ENCODE assay signal across 8 mouse cellular contexts in genomic region chr13:55361974-55362452, GRCm38 (mm10). TPM values are rescaled to one million over a fixed set of nuclear protein-coding genes. Genes with fewer than 3 reads are reported as not detected.
DNase-seq lines count a peak whose midpoint lies in the region; ATAC-seq lines count a peak whose summit lies in the region.

No protein-coding gene starts in this region.

- peaks cover 41% of the 10 kb centered on the region for H3K36me3 ChIP-seq in heart, embryonic 13.5 days
- peaks cover 24% of the 10 kb centered on the region for H3K36me3 ChIP-seq in hindbrain, embryonic 12.5 days
- H3K36me3 ChIP-seq in megakaryocyte, embryonic 14.5 days (replicated peaks; ENCODE audit: low read length), result peaks cover 45% of the 10 kb centered on the region

- DNase-seq in heart, adult 18-20 months, result no peak
- DNase-seq in c-Kit-positive CD71-positive TER-119-positive erythroid progenitor cells, embryonic 14.5 days (ENCODE audit: low spot score), result peak; percentile 22
- no peak for DNase-seq in ovary, adult 18-20 months (ENCODE audit: low spot score)
- no peak for DNase-seq in adrenal gland, adult (ENCODE audit: inconsistent age in 2 of 2, low spot score in 1 of 2)

- H3K27ac ChIP-seq in heart, embryonic 13.5 days (replicated peaks), result peak overlapping the region; percentile 91
- H3K27ac ChIP-seq in hindbrain, embryonic 12.5 days, result peak overlapping the region; percentile 93

- no peaks in the 10 kb centered on the region for H3K9me3 ChIP-seq in heart, embryonic 13.5 days
- H3K9me3 ChIP-seq in hindbrain, embryonic 12.5 days (replicated peaks), result no peaks in the 10 kb centered on the region
- H3K9me3 ChIP-seq in megakaryocyte, embryonic 14.5 days, result no peaks in the 10 kb centered on the region

- 0 out of 2 replicates have a peak, but pooled peaks have one; percentile 7 for ATAC-seq in heart, embryonic 13.5 days (ENCODE audit: extremely low read depth, insufficient number of reproducible peaks, low FRiP score, low TSS enrichment)
- ATAC-seq in CD4-positive, CD25-positive, alpha-beta regulatory T cell, adult 4 months, result peak; percentile 21
- peak; percentile 62; the same call in 1 of the 2 replicates for ATAC-seq in hindbrain, embryonic 12.5 days (ENCODE audit: low FRiP score)

- H3K9ac ChIP-seq in heart, embryonic 13.5 days, result peak overlapping the region; percentile 95
- H3K9ac ChIP-seq in hindbrain, embryonic 12.5 days, result peak overlapping the region; percentile 92

- H3K4me3 ChIP-seq in heart, embryonic 13.5 days, result peak overlapping the region; percentile 91
- H3K4me3 ChIP-seq in hindbrain, embryonic 12.5 days, result peak overlapping the region; percentile 97
- peak overlapping the region; percentile 100 for H3K4me3 ChIP-seq in megakaryocyte, embryonic 14.5 days (replicated peaks)

- peaks cover 29% of the 10 kb centered on the region for H3K4me1 ChIP-seq in heart, embryonic 13.5 days
- H3K4me1 ChIP-seq in hindbrain, embryonic 12.5 days, result peaks cover 19% of the 10 kb centered on the region
- H3K4me1 ChIP-seq in megakaryocyte, embryonic 14.5 days, result peaks cover 62% of the 10 kb centered on the region

- peaks cover 17% of the 10 kb centered on the region for H3K27me3 ChIP-seq in heart, embryonic 13.5 days (replicated peaks)
- 0 out of 2 replicates have a peak, but pooled peaks cover 5% of the 10 kb centered on the region for H3K27me3 ChIP-seq in hindbrain, embryonic 12.5 days
- H3K27me3 ChIP-seq in megakaryocyte, embryonic 14.5 days (replicated peaks), result no peaks in the 10 kb centered on the region

- peak overlapping the region; percentile 91 for H3K4me2 ChIP-seq in heart, embryonic 13.5 days
- peak overlapping the region; percentile 91 for H3K4me2 ChIP-seq in hindbrain, embryonic 12.5 days (replicated peaks)

- under 1% methylated on average over 32 of the region's 32 CpGs for WGBS in heart, embryonic 13.5 days
- 1% methylated on average over 32 of the region's 32 CpGs for WGBS in hindbrain, embryonic 12.5 days

RNA-seq across cellular contexts. Expression of gene Lman2, which starts 0.6 kb away (rescaled TPM):
- polyA plus RNA-seq in heart, embryonic 13.5 days (2015; fragmentation: Nextera tagmentation; extraction: Ambion mirVana), result 73.5 and 81.7 TPM in 2 replicates
- total RNA-seq in heart, adult 18-20 months (2021), result 10 to 100 TPM; 46.7 to 51.6 TPM
- polyA plus RNA-seq in CD4-positive, CD25-positive, alpha-beta regulatory T cell, adult 4 months (2017; shearing (Covaris generic)), result 10 to 100 TPM; 59.0 to 66.4 TPM
- polyA plus RNA-seq in hindbrain, embryonic 12.5 days (2016; fragmentation: Nextera tagmentation; extraction: Ambion mirVana), result 88.1 and 92.8 TPM in 2 replicates
- polyA plus RNA-seq in megakaryocyte, embryonic 14.5 days (2012; ENCODE audit: insufficient read depth, low replicate concordance), result 59.9 and 62.1 TPM in 2 replicates

RNA-seq across cellular contexts. Expression of gene Rgs14, which starts 7.5 kb away (rescaled TPM):
- 0.32 TPM in 2 replicates for polyA plus RNA-seq in heart, embryonic 13.5 days (2015; fragmentation: Nextera tagmentation; extraction: Ambion mirVana)
- total RNA-seq in heart, adult 18-20 months (2021), result 1 to 10 TPM in 1 of 2 experiments, under 1 TPM in 1; 0.57 to 1.5 TPM
- 10 to 100 TPM; 71.0 to 88.5 TPM for polyA plus RNA-seq in CD4-positive, CD25-positive, alpha-beta regulatory T cell, adult 4 months (2017; shearing (Covaris generic))
- 0.35 and 0.78 TPM in 2 replicates for polyA plus RNA-seq in hindbrain, embryonic 12.5 days (2016; fragmentation: Nextera tagmentation; extraction: Ambion mirVana)
- polyA plus RNA-seq in megakaryocyte, embryonic 14.5 days (2012; ENCODE audit: insufficient read depth, low replicate concordance), result 6.2 and 8.4 TPM in 2 replicates

RNA-seq across cellular contexts. Expression of gene Mxd3, which starts 32.4 kb away (rescaled TPM):
- polyA plus RNA-seq in heart, embryonic 13.5 days (2015; fragmentation: Nextera tagmentation; extraction: Ambion mirVana), result 21.1 and 22.1 TPM in 2 replicates
- total RNA-seq in heart, adult 18-20 months (2021), result under 1 TPM; 0.21 to 0.37 TPM
- polyA plus RNA-seq in CD4-positive, CD25-positive, alpha-beta regulatory T cell, adult 4 months (2017; shearing (Covaris generic)), result 1 to 10 TPM; 3.4 to 6.1 TPM
- polyA plus RNA-seq in hindbrain, embryonic 12.5 days (2016; fragmentation: Nextera tagmentation; extraction: Ambion mirVana), result 22.2 and 24.3 TPM in 2 replicates
- 5.7 TPM in 1 of 2 replicates, not detected in the other for polyA plus RNA-seq in megakaryocyte, embryonic 14.5 days (2012; ENCODE audit: insufficient read depth, low replicate concordance)

RNA-seq across cellular contexts. Expression of gene Slc34a1, which starts 36.0 kb away (rescaled TPM):
- not detected in 2 replicates for polyA plus RNA-seq in heart, embryonic 13.5 days (2015; fragmentation: Nextera tagmentation; extraction: Ambion mirVana)
- total RNA-seq in heart, adult 18-20 months (2021), result not detected
- polyA plus RNA-seq in CD4-positive, CD25-positive, alpha-beta regulatory T cell, adult 4 months (2017; shearing (Covaris generic)), result not detected
- 0.10 TPM in 1 of 2 replicates, not detected in the other for polyA plus RNA-seq in hindbrain, embryonic 12.5 days (2016; fragmentation: Nextera tagmentation; extraction: Ambion mirVana)
- not detected in 2 replicates for polyA plus RNA-seq in megakaryocyte, embryonic 14.5 days (2012; ENCODE audit: insufficient read depth, low replicate concordance)

RNA-seq across cellular contexts. Expression of gene Rab24, which starts 40.3 kb away (rescaled TPM):
- polyA plus RNA-seq in heart, embryonic 13.5 days (2015; fragmentation: Nextera tagmentation; extraction: Ambion mirVana), result 54.3 and 62.8 TPM in 2 replicates
- total RNA-seq in heart, adult 18-20 months (2021), result 10 to 100 TPM; 35.2 to 38.0 TPM
- polyA plus RNA-seq in CD4-positive, CD25-positive, alpha-beta regulatory T cell, adult 4 months (2017; shearing (Covaris generic)), result 10 to 100 TPM in 1 of 2 experiments, 1 to 10 TPM in 1; 7.1 to 14.0 TPM
- 101 and 105 TPM in 2 replicates for polyA plus RNA-seq in hindbrain, embryonic 12.5 days (2016; fragmentation: Nextera tagmentation; extraction: Ambion mirVana)
- polyA plus RNA-seq in megakaryocyte, embryonic 14.5 days (2012; ENCODE audit: insufficient read depth, low replicate concordance), result 23.5 and 94.6 TPM in 2 replicates

Comparison
In these comparisons a context has a peak if more than half of its experiments do, and no peak if none do; other contexts are left out.
1. ATAC-seq: peak in every context shown above with its lines; median percentile 62 in hindbrain, embryonic 12.5 days; 21 in CD4-positive, CD25-positive, alpha-beta regulatory T cell, adult 4 months; 7 in heart, embryonic 13.5 days.